Mouse (Mus musculus) small intestine, adult 2 months (tissue): ENCODE measurements around the gene Ranbp3l.

Experiments
- CTCF ChIP-seq: fragments of 200-500 bp; IDR thresholded peaks from 2 replicates; pipeline ENCODE4 v1.5.1; 2012; ENCODE audit warnings: low read depth, mild to moderate bottlenecking, control low read depth, inconsistent platforms, low read length, moderate library complexity, mixed read lengths; ENCODE audit not compliant: insufficient replicate concordance, insufficient read length; ENCODE audit errors: extremely low read depth
- POLR2A ChIP-seq: fragments of 200-500 bp; IDR thresholded peaks from 2 replicates; pipeline ENCODE4 v1.6.1; 2012; ENCODE audit warnings: low read depth, mild to moderate bottlenecking, control low read depth, inconsistent platforms, low read length, moderate library complexity

GRCm38 (mm10) chr15:9075608-9076200, 108.0 kb downstream of the Ranbp3l start:
- TF ChIP-seq CTCF, result no peak
- no peak for TF ChIP-seq POLR2A
